Mouse (Mus musculus) CH12.LX (cell line): Measurements from ENCODE around the gene Crybb1. TPM values are rescaled to one million over a fixed set of nuclear protein-coding genes. Genes with fewer than 3 reads are reported as not detected.
A peak's percentile ranks its signal among the peaks of the same experiment; 100 is the strongest.

Source experiments
- DNase-seq: peaks from one replicate; pipeline ENCODE4 v3.0.0-alpha.2; 2013; ENCODE audit errors: extremely low read depth
- H3K27ac ChIP-seq: 2 replicates; pipeline ENCODE4 v1.5.1; 2012; ENCODE audit warnings: low read depth, mild to moderate bottlenecking, control low read depth, moderate library complexity; ENCODE audit not compliant: insufficient read depth
- H3K27me3 ChIP-seq: replicated peaks from 2 replicates; pipeline ENCODE3; 2012; ENCODE audit warnings: inconsistent platforms
- H3K36me3 ChIP-seq, 2 experiments: replicated peaks in 1 of 2; 2 replicates each; pipeline versions ENCODE3 to v1.6.1; 2012; ENCODE audit warnings: inconsistent platforms in 1 of 2, low read length in 1 of 2, mild to moderate bottlenecking in 1 of 2, mixed read lengths in 1 of 2, moderate library complexity in 1 of 2; ENCODE audit not compliant: control insufficient read depth in 1 of 2, insufficient read depth in 1 of 2
- H3K4me1 ChIP-seq, 2 experiments: 2 replicates each; pipeline ENCODE4 v1.6.1; 2012; ENCODE audit warnings: inconsistent platforms in 1 of 2, moderate library complexity in 1 of 2; ENCODE audit not compliant: insufficient read depth in 2 of 2, control insufficient read depth in 1 of 2
- H3K4me2 ChIP-seq: 2 replicates; pipeline ENCODE4 v1.6.1; 2012; ENCODE audit warnings: low read depth, mild to moderate bottlenecking, control low read depth; ENCODE audit not compliant: poor library complexity, insufficient read depth, severe bottlenecking
- H3K4me3 ChIP-seq, 3 experiments: fragments of 150-350 bp in 1 of 3; sonication (generic) in 1 of 3; replicated peaks in 1 of 3; 2 replicates each; pipeline versions ENCODE3 to v1.5.1; 2011 to 2012; ENCODE audit warnings: low read depth in 2 of 3, low read length in 2 of 3, mild to moderate bottlenecking in 2 of 3, moderate library complexity in 2 of 3, control low read depth in 1 of 3, improper control_type of control experiment in 1 of 3, inconsistent platforms in 1 of 3, mixed read lengths in 1 of 3; ENCODE audit not compliant: poor library complexity in 1 of 3
- H3K79me2 ChIP-seq: replicated peaks from 2 replicates; pipeline ENCODE4 v1.6.1; 2012; ENCODE audit warnings: mild to moderate bottlenecking, moderate library complexity; ENCODE audit not compliant: control insufficient read depth, poor library complexity, insufficient read depth, severe bottlenecking; ENCODE audit errors: extremely low read depth
- H3K9ac ChIP-seq: 2 replicates; pipeline ENCODE4 v1.6.1; 2012; ENCODE audit warnings: low read depth, mild to moderate bottlenecking, control low read depth, moderate library complexity; ENCODE audit not compliant: insufficient read depth
- H3K9me3 ChIP-seq: replicated peaks from 2 replicates; pipeline ENCODE3; 2012; ENCODE audit warnings: low read length, inconsistent platforms, mixed read lengths
- BHLHE40 ChIP-seq: IDR thresholded peaks from 2 replicates; pipeline ENCODE4 v1.6.1; 2011; ENCODE audit warnings: mild to moderate bottlenecking, low read depth, low read length, improper control_type of control experiment
- E2F4 ChIP-seq: IDR thresholded peaks from 2 replicates; pipeline ENCODE4 v1.6.1; 2011; ENCODE audit warnings: low read depth, low read length, improper control_type of control experiment; ENCODE audit not compliant: insufficient replicate concordance
- EP300 ChIP-seq: IDR thresholded peaks from 2 replicates; pipeline ENCODE4 v1.6.1; 2011; ENCODE audit warnings: low read length, improper control_type of control experiment
- IRF4 ChIP-seq: IDR thresholded peaks from 2 replicates; pipeline ENCODE4 v1.6.1; 2014; ENCODE audit warnings: low read depth, mild to moderate bottlenecking, inconsistent platforms, low read length, improper control_type of control experiment
- JUN ChIP-seq: IDR thresholded peaks from 2 replicates; pipeline ENCODE4 v1.6.1; 2011; ENCODE audit warnings: low read depth, mild to moderate bottlenecking, low read length, improper control_type of control experiment, moderate library complexity; ENCODE audit not compliant: insufficient read depth
- JUND ChIP-seq: conservative IDR thresholded peaks from 2 replicates; pipeline ENCODE4 v1.6.1; 2011; ENCODE audit warnings: low read depth, low read length, improper control_type of control experiment
- MAX ChIP-seq: IDR thresholded peaks from 2 replicates; pipeline ENCODE4 v1.6.1; 2011; ENCODE audit warnings: low read length, improper control_type of control experiment
- TCF12 ChIP-seq: IDR thresholded peaks from 2 replicates; pipeline ENCODE4 v1.6.1; 2014; ENCODE audit warnings: low read depth, mild to moderate bottlenecking, inconsistent platforms, low read length, improper control_type of control experiment
- ZKSCAN1 ChIP-seq: IDR thresholded peaks from 2 replicates; pipeline ENCODE4 v1.6.1; 2012; ENCODE audit warnings: low read depth, inconsistent platforms, low read length, improper control_type of control experiment, borderline replicate concordance
- dilution Hi-C: fragments of 300-500 bp; cut with MboI; formaldehyde crosslinking; loops from 2 replicates; pipeline ENCODE4 v1.14.3; 2020; ENCODE audit warnings: low sequenced_read_pairs; ENCODE audit not compliant: extremely low pct_unique_long_range_greater_than_20kb, extremely low pct_ligation_motif_present
- in situ Hi-C: fragments of 300-500 bp; cut with MboI; formaldehyde crosslinking; loops from 3 replicates; pipeline ENCODE4 v1.14.3; 2019; ENCODE audit warnings: low sequenced_read_pairs, low pct_ligation_motif_present, low pct_unique_long_range_greater_than_20kb, mixed read lengths
- polyA plus RNA-seq: library from polyadenylated mRNA; unstranded; fragments of >175 nt; gene quantifications from 2 replicates; pipeline ENCODE4 v1.2.1, GENCODE M21; 2012; ENCODE audit warnings: low read depth; ENCODE audit not compliant: insufficient read length
- total RNA-seq, 2 experiments: library from RNA; depleted of rRNA; stranded (reverse); fragments of 300-350 nt in 1 of 2; fragments of >200 nt in 1 of 2; gene quantifications; 2 replicates each; pipeline ENCODE4 v1.2.3; 2012 to 2014

Crybb1 gene
- total and polyA plus RNA-seq, 3 experiments = not detected

DNA sequence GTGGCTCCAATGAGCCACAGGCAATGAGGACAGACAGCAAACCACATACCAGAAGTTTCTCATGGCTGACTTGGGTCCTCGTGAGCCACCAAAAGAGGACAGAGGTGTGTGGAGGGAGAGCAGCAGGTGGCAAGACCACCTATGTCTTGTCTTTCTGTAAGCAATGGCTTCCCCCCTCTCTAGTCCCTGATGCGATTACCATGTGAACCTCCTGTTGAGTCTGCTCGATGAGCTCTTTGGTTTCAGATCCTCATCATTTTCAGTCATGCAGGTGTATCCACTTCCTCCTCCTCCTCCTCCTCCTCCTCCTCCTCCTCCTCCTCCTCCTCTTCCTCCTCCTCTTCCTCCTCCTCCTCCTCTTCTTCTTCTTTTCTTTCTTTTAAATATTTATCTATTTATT, 5.2 kb downstream of the Crybb1 start:
- TF ChIP-seq IRF4 = peak; percentile 29; the same call in 1 of the 2 replicates
- no peak for TF ChIP-seq TCF12
- TF ChIP-seq EP300 = peak; percentile 26; the same call in 1 of the 2 replicates
- TF ChIP-seq MAX = no peak
- TF ChIP-seq, all 38 proteins: peak for 2
- peaks cover 4% of the 10 kb centered on the region for H3K9me3 ChIP-seq
- H3K9ac ChIP-seq = no peak overlapping the region
- H3K27ac ChIP-seq = no peak overlapping the region
- H3K4me3 ChIP-seq = no peak overlapping the region
- H3K36me3 ChIP-seq = no peaks in the 10 kb centered on the region
- H3K79me2 ChIP-seq = no peaks in the 10 kb centered on the region
- H3K4me1 ChIP-seq = peaks cover 18 to 28% of the 10 kb centered on the region in 2 experiments
- H3K27me3 ChIP-seq = peaks cover 57% of the 10 kb centered on the region
- H3K4me2 ChIP-seq = no peak overlapping the region
- dilution Hi-C loops = no loop called here
- in situ Hi-C loops = no loop called here
- no peak for DNase-seq

DNA sequence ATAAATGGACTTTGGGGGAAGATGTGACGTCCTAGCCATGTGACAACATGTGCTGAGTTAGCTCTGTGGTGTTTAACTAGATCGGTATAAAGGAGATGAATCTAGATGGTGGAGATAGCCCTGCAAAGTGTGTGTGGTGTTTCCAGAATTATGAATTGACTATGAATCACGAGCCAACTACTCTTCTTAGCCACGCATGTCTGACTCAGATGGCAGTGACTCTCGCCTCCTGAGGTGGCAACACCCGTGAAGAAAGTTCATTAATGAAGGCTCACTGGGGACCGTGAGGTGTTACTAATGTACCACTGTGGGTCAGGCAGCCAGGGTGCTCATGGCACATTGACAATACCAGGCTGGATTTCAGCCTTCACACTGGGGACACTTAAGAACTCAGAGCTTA, 8.5 kb downstream of the Crybb1 start:
- Histone ChIP-seq H3K36me3 (no peaks in the 10 kb centered on the region), H3K9me3 (peaks cover 4% of the 10 kb centered on the region), H3K4me2 (no peak overlapping the region), H3K4me1 (peaks cover 25 to 47% of the 10 kb centered on the region in 2 experiments), H3K79me2 (no peaks in the 10 kb centered on the region), H3K4me3 (no peak overlapping the region), H3K27me3 (peaks cover 54% of the 10 kb centered on the region), H3K27ac (no peak overlapping the region), H3K9ac (no peak overlapping the region)
- in situ Hi-C loops = no loop called here
- dilution Hi-C loops = no loop called here
- TF ChIP-seq BHLHE40 (0 out of 2 replicates have a peak, but pooled peaks have one; percentile 9), E2F4 (no peak)
- DNase-seq = no peak

DNA sequence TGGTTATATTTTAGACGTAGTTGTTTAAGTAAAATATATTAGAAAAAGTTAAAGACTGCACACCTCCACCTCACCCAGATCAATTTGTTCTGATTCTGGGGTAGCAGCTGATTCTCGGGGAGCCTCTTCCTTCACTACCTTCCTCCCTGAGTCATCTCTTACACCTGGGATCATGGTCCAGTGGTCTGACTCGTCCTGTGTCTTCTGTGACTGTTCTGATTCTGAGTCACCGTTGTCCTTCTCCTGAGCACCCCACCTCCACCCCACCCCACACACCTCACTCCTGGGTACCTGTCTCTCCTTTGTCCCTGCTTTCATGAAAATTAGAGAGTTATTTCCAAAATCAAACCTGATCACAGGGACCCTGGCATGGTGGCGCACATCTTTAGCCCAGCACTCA, 9.5 kb downstream of the Crybb1 start:
- Histone ChIP-seq H3K9me3 (peaks cover 4% of the 10 kb centered on the region), H3K36me3 (no peaks in the 10 kb centered on the region), H3K9ac (no peak overlapping the region), H3K79me2 (no peaks in the 10 kb centered on the region), H3K4me3 (no peak overlapping the region), H3K27ac (no peak overlapping the region), H3K4me1 (peaks cover 24 to 51% of the 10 kb centered on the region in 2 experiments), H3K27me3 (peaks cover 48% of the 10 kb centered on the region), H3K4me2 (peak overlapping the region; percentile 41)
- in situ Hi-C loops = no loop called here
- DNase-seq = peak; percentile 44
- dilution Hi-C loops = no loop called here
- TF ChIP-seq BHLHE40 (no peak), JUN (peak; percentile 70; the same call in 1 of the 2 replicates), JUND (peak; percentile 80), ZKSCAN1 (no peak), EP300 (peak; percentile 69; the same call in 1 of the 2 replicates)
